Mouse (Mus musculus) thymus, postnatal 25 days (tissue): Measurements from ENCODE around the gene Iqcf3.

Experiments used
- DNase-seq: peaks from one replicate; pipeline ENCODE4 v3.0.0; 2022

Gene Iqcf3

GRCm38 (mm10) chr9:106469776-106470175 is 91.7 kb downstream of the Iqcf3 start:
- DNase-seq = no peak

GRCm38 (mm10) chr9:106469317-106469716 is 92.1 kb downstream of the Iqcf3 start:
- no peak for DNase-seq

- DNase-seq = no peak
These were observed 93.7 kb downstream of the Iqcf3 start for GRCm38 (mm10) chr9:106467746-106468145.

GRCm38 (mm10) chr9:106466721-106467120 is 94.7 kb downstream of the Iqcf3 start:
- DNase-seq = no peak

- no peak for DNase-seq
These were observed 95.7 kb downstream of the Iqcf3 start, which contains the start of gene Gpr62 for GRCm38 (mm10) chr9:106465571-106466200. Gpr62 (minus strand) TSS chr9:106465938.

- no peak for DNase-seq
These were observed 96.5 kb downstream of the Iqcf3 start for GRCm38 (mm10) chr9:106464751-106465541.

GRCm38 (mm10) chr9:106463122-106464063 is 98.0 kb downstream of the Iqcf3 start:
- DNase-seq = no peak

GRCm38 (mm10) chr9:106462430-106462800 is 99.0 kb downstream of the Iqcf3 start:
- no peak for DNase-seq

- no peak for DNase-seq
These were observed 99.6 kb downstream of the Iqcf3 start for GRCm38 (mm10) chr9:106461641-106462429.

GRCm38 (mm10) chr9:106461026-106461415 is 100.4 kb downstream of the Iqcf3 start:
- DNase-seq = no peak

- no peak for DNase-seq
These were observed 100.9 kb downstream of the Iqcf3 start for GRCm38 (mm10) chr9:106460401-106461025.

- no peak for DNase-seq
These were observed 101.5 kb downstream of the Iqcf3 start for GRCm38 (mm10) chr9:106459946-106460345.

- no peak for DNase-seq
These were observed 103.5 kb downstream of the Iqcf3 start for GRCm38 (mm10) chr9:106457920-106458319.

GRCm38 (mm10) chr9:106457163-106457559 is 104.3 kb downstream of the Iqcf3 start:
- DNase-seq = no peak

GRCm38 (mm10) chr9:106456325-106457162 is 104.9 kb downstream of the Iqcf3 start:
- DNase-seq = no peak

GRCm38 (mm10) chr9:106454888-106455681 is 106.3 kb downstream of the Iqcf3 start:
- DNase-seq = no peak

- DNase-seq = no peak
These were observed 107.2 kb downstream of the Iqcf3 start for GRCm38 (mm10) chr9:106454071-106454761.

GRCm38 (mm10) chr9:106453271-106454070 is 108.0 kb downstream of the Iqcf3 start, which contains the start of gene Pcbp4:
Pcbp4 (plus strand) TSS chr9:106453291.
- DNase-seq = peak; percentile 36
